Mouse (Mus musculus) left cerebral cortex, postnatal 14 days (tissue): ENCODE measurements at regions not wholly inside any gene's neighbourhood (a gene's known extent, or its start where the extent isn't known, plus 50 kb on each side); places are given as distances from the start of the nearest gene placed in this dataset.
"Not testable (repeated sequence)": the region's sequence is repeated elsewhere in the genome, so short reads cannot be mapped to it uniquely, and the experiment has no call there.

Experiments used
- DNase-seq, 2 experiments: peaks; one replicate each; pipeline ENCODE4 v3.0.0; 2021 to 2022; ENCODE audit warnings: low spot score in 2 of 2, mixed read lengths in 1 of 2
- intact Hi-C: fragments of 180-260 bp; cut with DNase I; formaldehyde crosslinking; loops from one replicate; pipeline ENCODE4 v1.15.1; 2025

- no peak for DNase-seq
- intact Hi-C loops: no loop called here
These were observed 74.2 kb downstream of the Dmrta1 start for GRCm38 (mm10) chr4:89753484-89753883.

- peak; percentile 2 to 5 for DNase-seq
- intact Hi-C loops: no loop called here
These were observed 97.0 kb downstream of the Dmrta1 start for GRCm38 (mm10) chr4:89776269-89776668.

- intact Hi-C loops: no loop called here
- no peak for DNase-seq
These were observed 102.3 kb downstream of the Dmrta1 start for GRCm38 (mm10) chr4:89781487-89781886.

GRCm38 (mm10) chr4:89816823-89817222, 137.6 kb downstream of the Dmrta1 start:
- DNase-seq: peak; percentile 1 to 5

GRCm38 (mm10) chr4:89834552-89835206, 155.4 kb downstream of the Dmrta1 start:
- peak; percentile 3 for DNase-seq
- intact Hi-C loops: no loop called here

More at GRCm38 (mm10) chr4:89816823-89817222, 137.6 kb downstream of the Dmrta1 start:
- intact Hi-C loops: no loop called here

- intact Hi-C loops: not testable (repeated sequence)
- peak in 1 of 2 experiments; percentile 15 for DNase-seq
These were observed 196.3 kb downstream of the Dmrta1 start for GRCm38 (mm10) chr4:89875375-89876055.

GRCm38 (mm10) chr4:89876131-89876530, 196.9 kb downstream of the Dmrta1 start:
- DNase-seq, intact Hi-C loops: not testable (repeated sequence)

GRCm38 (mm10) chr4:89881083-89881482, 201.8 kb downstream of the Dmrta1 start:
- peak; percentile 6 to 29 for DNase-seq
- intact Hi-C loops: no loop called here

- no peak for DNase-seq
- intact Hi-C loops: no loop called here
These were observed 230.4 kb downstream of the Dmrta1 start for GRCm38 (mm10) chr4:89909622-89910021.

GRCm38 (mm10) chr4:89937673-89938072, 258.4 kb downstream of the Dmrta1 start:
- DNase-seq: no peak
- intact Hi-C loops: no loop called here

GRCm38 (mm10) chr4:89941308-89941707, 262.1 kb downstream of the Dmrta1 start:
- intact Hi-C loops: no loop called here
- DNase-seq: no peak

- peak; percentile 3 for DNase-seq
- intact Hi-C loops: no loop called here
These were observed 242.5 kb upstream of the Zfp352 start for GRCm38 (mm10) chr4:89976146-89976545.

GRCm38 (mm10) chr4:90003413-90003812, 215.2 kb upstream of the Zfp352 start:
- intact Hi-C loops: no loop called here
- no peak for DNase-seq

- DNase-seq: peak in 1 of 2 experiments; percentile 2
- intact Hi-C loops: no loop called here
These were observed 214.7 kb upstream of the Zfp352 start for GRCm38 (mm10) chr4:90003898-90004297.

- intact Hi-C loops: no loop called here
- DNase-seq: no peak
These were observed 205.9 kb upstream of the Zfp352 start for GRCm38 (mm10) chr4:90012723-90013122.

GRCm38 (mm10) chr4:90014203-90014602, 204.4 kb upstream of the Zfp352 start:
- DNase-seq: no peak

More at GRCm38 (mm10) chr4:90014203-90014602, 204.4 kb upstream of the Zfp352 start:
- intact Hi-C loops: no loop called here
